Mouse (Mus musculus): ENCODE data around the gene Slc6a20a.
"Not testable (repeated sequence)": the region's sequence is repeated elsewhere in the genome, so short reads cannot be mapped to it uniquely, and the experiment has no call there.

The Slc6a20a gene

DNA sequence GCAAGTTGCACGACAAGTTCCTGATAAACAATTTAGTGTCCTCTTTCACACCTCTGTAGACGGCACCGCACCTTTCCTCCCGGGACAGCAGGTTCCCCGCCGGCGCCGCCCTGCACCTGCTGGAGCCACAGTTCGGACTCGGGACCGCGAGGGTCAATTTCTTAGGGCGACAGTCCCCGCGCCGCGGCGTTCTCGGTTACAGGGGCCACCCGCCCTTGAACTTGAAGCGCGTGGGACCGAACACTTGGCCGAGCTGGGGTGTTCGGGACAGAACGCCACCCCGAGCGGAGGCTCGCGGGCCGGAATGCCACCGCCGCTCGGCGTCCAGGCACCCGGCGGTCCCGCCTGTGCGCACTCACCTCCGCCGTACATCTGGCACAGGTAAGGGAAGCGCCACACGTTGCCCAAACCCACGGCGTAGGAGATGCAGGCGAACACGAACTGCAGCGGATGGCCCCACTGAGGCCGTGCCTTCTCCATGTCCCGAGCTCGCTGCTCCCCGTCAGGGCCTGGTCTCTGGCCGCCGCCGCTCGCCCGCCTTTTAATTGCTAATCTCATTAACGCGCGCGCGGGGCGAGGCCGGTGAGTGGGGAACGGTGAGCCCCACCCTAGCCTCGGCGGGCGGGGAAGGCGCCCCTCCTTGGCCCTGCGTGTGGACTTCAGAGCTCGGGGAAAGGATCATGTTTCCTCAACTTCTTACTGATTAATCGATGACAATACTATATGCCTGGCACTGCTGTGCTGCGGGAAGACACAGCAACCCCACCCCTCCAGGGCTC, at the start of gene Slc6a20a, which contains the start of gene Ccr9:
Gene Slc6a20a, minus strand, starts transcription at position 559 of the 779 bp plus-strand sequence.
Gene Ccr9, plus strand, starts transcription at position 113 of the 779 bp plus-strand sequence.
- DNase-seq (ENCODE audit: low read depth) = peak; percentile 46

DNA sequence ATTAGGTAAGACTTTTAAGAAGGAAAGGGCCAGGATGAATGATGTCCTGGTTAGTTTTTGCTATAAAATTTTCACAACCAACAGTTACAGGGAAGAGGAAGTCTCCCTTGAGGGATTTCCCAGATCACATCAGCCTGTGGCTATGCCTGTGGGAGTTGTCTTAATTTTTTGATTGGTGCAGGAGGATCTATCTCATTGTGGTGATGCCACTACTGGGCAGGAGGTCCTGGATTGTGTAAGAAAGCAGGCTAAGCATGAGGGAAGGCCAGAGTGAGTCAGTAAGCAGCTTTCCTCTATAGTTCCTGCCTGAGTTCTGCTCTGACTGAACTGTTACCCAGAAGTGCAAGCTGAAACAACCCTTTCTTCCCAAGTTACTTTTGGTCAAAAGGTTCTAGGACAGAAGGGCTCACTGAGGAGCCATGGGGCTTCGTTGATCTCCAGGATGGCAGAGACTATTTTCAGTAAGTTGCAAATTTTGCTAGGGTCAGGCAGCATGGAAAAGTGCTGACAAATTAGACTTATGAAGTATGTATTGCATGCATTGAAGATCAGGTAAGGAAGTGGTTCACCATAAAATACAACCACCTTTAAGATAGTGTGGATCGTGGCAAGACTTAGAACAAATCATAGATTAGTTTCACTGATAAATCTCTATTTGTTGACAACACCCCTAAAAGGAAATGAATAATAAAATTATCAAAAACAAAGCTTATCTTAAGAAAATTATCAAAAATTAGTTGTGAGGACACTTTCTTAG, 44.2 kb upstream of the Slc6a20a start:
- DNase-seq (ENCODE audit: low read depth) = peak; percentile 64

DNA sequence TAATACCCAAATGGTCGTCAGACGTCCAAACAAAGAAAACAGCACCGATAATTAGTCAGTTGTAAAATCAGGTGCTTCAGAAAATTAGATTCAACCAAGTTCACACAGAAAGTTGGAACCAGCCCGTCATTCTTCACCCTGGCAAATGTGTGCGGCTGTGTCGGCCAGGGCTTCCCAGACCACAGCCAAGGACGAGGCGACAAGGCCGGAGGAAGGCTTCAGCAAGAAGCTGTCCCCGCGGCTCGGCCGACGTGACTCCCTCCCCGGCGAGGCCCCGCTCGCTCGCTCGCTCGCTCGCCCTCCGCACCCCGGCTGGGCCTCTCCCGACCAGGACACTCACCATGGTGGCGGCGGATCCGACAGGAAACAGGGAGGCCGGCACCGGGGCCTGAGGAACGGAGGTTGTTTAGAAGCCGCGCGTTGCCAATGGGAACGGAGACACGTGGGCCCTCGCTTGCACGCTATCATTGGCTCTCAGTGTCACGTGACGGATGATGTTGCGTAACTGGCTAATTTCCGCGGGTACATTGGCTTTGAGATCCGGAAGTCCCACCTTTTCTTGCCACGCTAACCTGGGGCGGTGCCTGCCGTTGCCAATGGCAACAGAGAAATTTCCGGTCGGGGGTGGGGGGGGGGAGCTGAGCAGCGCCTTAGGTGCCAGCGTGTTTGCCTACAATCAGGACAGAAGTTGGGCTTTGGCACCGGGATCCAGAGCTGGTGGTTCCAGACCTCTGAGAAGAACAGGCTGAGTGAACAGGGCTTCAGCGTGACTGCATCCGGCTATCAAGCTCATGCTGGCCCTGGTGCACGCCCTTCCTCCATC, 38.7 kb upstream of the Slc6a20a start, which contains the start of gene Lztfl1:
Gene Lztfl1, minus strand, starts transcription at position 512 of the 823 bp plus-strand sequence.
- DNase-seq (ENCODE audit: low read depth) = peak; percentile 99

DNA sequence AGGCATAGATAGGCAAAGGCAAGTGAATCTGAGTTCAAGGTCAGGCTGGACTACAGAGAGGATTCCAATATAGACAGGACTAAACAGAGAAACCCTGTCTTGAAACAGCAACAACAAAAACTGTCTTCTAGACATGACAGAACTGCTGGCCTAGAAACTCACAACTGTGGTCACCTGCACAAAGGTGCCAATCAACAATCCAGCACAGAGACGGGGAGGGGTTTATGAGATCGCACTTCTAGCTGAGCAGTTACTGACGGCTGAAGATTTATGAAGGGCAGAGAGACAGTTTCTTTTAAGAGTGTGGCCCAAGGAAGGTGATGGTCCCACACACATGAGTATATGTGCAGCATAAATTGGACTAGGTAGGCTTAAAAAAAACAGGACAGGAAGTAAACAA, 37.6 kb upstream of the Slc6a20a start:
- peak; percentile 53 for DNase-seq (ENCODE audit: low read depth)

DNA sequence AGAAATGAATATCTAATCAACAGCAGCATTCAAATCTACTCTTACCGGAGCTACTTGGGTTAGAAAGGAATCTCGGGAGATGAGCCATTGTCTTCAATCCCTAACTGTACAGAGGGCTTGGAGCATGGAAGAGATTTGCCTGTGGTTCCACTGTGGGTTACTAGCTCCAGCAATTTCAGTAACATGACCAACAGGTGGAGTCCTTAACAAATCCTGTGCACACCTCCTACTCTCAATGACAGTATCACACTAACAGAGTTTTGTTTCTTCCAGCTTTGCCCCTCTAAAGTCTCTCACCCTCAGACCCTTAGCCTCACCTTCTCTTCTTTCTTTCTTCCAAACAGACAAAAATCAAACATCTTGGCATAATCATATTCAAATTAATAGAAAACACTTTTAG, 34.4 kb upstream of the Slc6a20a start:
- DNase-seq (ENCODE audit: low read depth) = no peak

DNA sequence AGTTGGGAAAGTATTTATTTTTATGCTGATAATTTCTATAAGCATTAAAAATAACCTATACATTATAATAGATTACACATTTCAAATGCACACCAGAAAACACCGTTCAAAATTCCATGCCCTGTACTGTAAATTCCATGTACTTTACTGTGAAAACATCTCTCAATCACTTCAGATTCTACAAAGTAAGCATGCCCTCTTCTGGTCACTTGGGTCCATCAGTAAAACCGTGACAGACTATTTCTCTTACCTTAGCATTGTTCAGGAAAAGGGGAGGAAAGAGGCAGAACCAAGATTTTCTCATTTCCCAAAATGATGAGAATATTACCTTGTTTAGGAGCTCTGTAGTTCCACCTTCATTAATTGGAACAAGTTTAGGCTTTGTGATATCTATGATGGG, 30.5 kb upstream of the Slc6a20a start:
- no peak for DNase-seq (ENCODE audit: low read depth)

DNA sequence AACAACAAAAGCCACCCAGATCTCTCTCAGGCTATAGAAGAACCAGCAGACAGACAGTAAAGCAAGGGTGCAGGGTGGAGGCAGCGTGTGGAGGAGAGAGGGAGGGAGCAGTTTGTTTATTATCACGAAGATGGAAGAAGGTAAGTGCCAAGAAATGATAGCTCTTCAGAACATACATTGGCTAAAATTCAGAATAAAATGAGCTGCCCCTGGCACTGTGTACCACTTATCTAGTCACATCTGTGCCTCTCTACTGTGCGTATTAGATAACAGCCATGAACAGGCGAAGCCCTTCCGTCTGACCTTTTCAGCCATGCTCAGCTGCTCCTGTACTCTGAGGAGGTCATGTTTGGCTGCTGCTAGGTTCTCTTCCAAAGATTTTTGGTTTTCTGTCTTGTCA, 23.1 kb upstream of the Slc6a20a start:
- DNase-seq (ENCODE audit: low read depth) = no peak

DNA sequence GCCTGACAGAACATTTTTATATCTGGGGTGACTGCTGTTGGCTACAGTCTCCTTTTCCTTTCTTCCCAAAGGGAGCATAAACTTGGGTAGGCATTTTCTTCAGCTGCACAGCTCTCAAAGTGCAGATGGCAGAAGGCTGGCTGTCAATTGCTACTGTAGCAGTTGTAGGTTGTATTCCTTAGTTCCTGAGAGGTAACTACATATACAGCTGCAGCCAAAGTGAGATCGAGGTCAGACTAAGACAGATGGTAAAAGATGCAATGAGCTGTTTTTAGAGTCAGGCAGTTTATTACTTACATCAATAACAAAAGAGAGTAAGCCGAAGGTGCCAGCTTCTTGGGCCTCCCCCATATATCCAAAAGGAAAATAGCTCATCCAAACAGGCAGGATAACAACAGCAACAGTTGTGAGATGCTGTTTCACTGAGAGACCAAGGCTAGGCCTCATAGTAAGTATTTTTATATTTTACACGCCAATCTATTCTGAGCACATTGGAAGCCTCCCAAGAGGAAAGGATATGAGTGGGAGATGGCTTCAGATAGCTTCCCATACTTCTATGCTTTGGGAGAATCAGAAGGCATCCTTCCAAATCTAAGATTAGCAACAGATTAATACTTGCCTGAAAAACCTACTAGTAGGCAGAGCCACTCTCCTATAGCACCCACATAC, 17.1 kb upstream of the Slc6a20a start:
- DNase-seq (ENCODE audit: low read depth) = no peak

DNA sequence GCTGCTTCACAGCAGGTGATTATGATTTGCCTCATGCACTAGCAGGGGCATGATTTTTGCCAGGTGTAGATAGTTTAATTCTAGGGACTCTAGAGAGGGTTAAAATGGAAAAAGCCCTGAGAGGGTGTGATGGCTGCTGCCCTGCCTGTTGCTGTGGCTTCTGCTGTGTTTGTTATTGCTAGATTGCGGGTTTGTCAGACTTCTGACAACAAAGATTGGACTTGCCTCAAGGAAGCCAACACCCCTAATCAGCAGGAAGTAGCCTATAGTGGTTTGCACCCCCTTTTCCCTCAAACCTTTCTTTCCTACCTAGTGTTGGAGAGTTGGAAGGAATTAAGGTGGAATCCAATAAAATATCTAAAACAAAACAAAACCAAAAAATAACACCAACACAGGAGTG, 9.5 kb upstream of the Slc6a20a start:
- DNase-seq (ENCODE audit: low read depth) = no peak

DNA sequence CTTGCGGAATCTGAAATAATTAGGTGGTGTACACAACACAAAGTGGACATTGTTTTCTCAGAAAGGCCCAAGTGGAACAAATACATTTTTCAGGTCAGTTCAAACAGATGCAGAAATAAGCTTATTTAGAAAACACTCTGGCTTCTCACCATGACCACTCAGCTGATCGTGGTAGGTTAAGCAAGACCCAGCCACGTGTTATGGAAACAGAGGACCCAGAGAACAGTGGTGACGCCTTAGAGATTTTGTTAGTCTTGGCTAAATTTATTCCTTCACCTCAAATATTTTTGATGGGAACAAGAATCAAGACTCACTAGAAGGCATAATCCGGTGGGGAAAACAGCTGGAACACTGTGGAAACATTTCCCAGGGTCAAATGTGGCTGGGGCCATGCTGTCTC, 7.5 kb upstream of the Slc6a20a start:
- no peak for DNase-seq (ENCODE audit: low read depth)

DNA sequence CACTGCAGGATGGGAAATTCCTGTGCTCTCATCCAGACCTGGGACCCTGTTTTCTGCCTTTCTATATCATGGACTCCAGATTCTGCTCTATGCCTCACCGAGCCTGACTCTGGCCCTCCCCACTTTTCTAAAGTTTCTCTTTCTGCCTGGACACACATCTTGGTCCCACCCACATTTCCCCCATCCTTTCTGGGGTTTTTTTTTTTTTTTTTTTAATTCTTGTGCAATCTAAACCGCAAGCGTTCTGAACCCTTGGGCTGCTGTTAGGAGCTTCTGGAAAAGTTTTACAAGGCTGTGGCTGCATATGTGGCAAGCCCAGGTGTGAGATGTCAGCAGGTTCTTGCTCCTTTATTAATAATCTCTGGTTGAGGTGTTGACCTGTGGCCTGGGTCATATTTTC, 5.0 kb upstream of the Slc6a20a start:
- DNase-seq (ENCODE audit: low read depth) = no peak

DNA sequence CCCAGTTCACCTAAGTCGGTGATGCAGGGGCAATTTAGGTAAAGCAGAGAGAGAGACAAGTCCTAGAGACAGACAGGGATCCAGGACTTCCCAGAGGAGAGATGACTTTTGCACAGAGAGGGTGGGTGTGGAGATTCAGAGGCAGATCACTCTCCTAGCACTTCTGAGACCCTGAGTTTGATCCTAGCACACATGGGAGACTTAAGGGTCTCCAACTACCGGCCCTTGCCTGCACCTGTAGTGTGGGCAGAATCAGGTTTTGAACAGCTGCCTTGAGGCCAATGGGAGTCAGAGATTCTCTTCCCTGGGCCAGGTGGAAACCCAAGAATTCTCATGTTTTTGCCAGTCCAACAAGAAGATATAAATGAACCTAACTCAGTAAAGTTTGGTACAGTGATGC, 513 bp upstream of the Slc6a20a start:
- DNase-seq (ENCODE audit: low read depth) = no peak

DNA sequence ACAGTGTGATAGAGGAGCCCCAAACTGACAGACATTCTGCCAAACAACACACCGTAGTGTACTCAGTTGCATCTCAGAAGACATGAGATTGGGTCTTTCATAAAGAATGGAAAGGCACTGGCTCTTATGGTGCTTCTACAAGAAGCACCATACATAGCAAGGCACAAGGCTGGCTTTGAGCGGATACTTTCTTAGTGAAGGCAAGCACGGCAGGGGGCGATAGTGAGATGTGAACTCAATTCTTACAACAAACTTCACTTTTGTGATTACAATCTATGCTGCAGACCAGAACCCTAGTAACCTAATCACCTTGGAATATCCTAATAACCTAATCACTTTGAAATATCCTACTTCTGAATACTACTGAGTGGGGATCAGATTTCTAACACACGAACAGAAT, 13.0 kb downstream of the Slc6a20a start:
- DNase-seq (ENCODE audit: low read depth) = peak; percentile 83

DNA sequence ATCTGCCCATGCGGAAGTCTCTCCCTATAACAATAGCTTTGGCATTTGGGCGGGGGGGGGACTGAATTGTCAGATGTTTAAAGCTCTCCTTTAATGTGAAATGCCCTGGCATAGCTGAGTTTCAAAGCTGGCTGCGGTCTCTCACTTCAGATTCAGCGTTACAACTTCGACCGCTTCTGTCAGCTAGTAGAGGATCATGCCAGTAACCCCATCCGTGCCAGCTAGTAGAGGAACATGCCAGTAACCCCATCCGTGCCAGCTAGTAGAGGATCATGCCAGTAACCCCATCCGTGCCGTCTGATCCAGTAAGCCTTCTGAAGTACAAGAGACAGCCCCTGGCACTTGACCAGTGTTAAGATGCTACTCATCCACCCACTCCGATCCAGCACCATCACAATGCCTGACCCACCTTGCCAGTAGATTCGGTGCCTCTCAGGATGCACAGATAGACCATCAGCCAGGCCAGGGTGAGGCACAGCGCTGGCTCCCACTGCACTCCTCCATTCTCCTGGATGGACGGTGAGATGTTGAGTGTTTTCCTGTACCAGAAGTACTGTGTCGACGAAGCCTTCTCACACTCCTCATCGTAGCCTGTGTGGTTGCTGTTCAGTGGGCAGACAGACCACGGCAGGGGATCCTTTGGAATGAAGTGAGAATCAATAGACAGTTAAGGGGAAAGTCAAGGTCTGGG, 18.6 kb downstream of the Slc6a20a start:
- DNase-seq (ENCODE audit: low read depth) = not testable (repeated sequence)

DNA sequence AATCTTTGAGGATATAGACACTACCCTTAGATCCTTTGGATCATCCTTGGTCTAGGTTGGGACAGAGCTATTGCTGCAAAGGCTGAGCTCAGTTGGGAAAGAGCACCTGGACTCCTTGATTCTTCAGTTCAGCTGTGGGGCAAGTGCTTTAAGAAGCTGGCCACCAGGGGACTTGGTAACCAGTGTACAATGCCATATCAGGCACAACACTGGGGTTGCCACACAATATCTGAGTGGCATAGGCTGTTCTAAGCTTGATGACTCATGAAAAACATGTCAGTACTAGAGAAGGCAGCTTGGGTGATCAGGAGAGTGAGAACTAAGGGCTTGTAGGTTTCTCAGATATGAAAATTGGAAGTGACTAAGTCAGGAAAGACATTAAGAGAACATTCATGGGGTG, 19.7 kb downstream of the Slc6a20a start:
- no peak for DNase-seq (ENCODE audit: low read depth)

DNA sequence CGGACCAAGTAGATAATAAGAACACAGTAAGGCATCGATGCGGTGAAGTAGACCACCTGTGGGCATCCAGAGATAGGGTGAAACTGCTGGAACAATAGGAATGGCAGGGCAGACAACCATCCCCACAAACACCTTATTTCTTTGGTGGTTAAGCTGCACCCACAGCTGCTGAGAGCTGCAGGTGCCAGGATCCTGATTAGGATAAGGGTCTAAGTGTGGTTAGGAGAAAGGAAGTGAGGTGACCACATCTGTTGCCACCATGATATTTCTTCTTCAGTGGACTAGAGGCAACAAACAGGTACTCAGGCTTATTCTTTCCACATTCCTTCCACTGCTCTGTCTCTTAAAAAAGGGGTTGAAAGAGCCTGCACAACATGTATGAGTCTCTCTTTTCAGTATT, 21.2 kb downstream of the Slc6a20a start:
- DNase-seq (ENCODE audit: low read depth) = no peak

DNA sequence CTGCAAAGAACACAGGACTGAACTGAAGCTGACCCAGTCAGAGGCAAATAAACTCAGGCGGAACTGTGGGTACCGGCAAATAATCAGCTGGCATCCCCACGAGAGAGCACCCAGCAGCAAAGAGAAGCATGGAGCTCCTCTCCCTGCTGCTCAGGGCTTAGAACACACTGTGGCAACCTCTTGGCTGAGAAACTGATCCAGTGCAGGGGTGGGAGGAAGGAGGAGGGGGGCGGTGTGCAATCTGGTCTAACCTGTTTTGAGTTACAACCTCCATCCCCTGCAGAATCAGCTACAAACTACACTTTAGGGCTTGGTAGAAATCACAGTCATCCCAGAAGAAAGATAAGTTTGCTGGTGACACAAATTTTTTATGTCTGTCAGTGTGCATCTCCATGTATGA, 27.3 kb downstream of the Slc6a20a start:
- DNase-seq (ENCODE audit: low read depth) = no peak

DNA sequence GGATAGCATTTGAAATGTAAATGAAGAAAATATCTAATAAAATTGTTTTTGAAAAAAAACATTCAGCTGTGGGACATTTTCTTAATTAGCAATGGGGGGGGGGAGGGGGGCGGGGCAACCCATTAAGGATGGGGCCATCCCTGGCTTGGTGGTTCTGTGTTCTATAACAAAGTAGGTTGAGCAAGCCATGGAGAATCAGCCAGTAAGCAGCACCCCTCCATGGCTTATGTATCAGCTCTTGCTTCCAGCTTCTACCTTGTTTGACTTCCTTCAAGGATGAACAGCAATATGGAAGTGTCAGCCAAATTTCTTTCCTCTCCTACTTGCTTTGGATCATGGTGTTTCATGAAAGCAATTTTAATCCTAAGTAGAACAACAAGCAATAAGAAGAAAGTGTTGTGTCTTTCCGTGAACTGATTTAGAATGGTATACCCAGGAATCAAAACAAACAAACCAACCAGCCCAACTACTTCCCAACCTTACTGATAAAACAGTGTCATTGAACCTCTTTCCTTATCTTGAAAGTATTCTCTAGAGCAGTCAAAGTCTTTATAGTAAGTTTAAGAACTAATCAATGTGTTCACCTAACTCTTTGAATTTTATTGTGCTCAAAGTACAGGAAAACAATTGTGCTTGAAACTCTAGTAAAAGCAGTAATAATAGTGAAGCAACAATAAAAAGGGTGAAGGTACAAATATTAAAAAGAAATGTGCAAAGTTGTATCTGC, 28.7 kb downstream of the Slc6a20a start:
- no peak for DNase-seq (ENCODE audit: low read depth)

DNA sequence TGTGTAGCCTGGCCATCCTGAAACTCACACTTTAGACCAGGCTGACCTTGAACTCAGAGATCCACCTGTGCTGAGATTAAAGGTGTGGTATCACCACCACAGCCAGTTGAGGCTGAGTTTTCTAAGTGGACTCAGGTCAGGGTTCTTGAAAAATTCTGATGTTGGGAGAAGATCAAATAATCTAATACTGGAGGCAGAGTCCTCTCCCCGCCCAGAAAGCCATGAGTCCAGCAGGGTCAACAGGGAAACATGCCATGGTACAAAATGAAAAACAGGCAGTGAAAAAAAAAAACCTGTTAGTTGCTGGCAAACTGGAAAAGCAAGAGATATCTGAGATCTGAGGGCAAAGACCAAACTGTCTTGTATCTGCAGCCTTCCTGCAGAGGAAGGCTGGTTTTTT, 38.6 kb downstream of the Slc6a20a start:
- DNase-seq (ENCODE audit: low read depth) = no peak

DNA sequence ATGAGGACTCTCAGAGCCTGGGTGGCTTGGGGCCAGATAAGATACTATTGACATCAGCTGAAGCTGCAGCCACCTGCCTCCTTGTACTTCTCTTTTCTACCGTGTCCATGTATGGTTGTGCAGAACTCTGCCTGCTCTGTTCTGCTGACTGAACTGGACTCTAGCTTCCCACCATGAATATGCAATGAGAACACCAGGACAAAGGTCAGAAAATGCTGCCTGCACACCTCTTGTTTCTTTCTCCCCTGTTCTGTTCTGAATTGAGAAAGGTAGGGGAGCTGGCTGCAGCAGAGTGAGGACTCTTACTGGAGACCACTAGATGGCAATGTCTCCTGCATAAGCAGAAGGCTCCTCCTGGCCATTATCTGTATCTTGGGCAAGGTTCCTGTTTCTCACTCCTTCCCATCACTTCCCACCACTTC, 40.0 kb downstream of the Slc6a20a start:
- peak; percentile 51 for DNase-seq (ENCODE audit: low read depth)

DNA sequence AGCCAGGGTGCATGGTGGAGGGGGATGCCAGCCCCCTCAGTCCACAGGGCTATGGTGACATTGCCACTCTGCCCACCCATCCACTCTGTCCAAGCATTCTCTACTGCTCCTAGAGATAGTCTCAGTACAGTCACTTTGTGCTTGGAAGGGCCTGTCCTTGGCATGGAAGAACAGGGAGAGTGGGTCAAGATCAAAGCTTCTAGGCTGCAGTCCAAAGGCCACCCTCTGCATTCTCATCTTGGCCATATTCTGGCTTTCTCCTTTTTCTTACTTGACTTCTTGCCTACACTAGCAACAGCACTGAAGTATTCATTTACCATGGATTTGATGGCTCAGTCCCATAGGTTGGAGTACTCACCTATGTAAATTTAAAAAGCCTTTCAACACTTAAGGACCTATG, 40.5 kb downstream of the Slc6a20a start:
- no peak for DNase-seq (ENCODE audit: low read depth)

All from induced T-regulatory cell, adult 2 months (primary cell).